Mouse (Mus musculus) neural tube, embryonic 12.5 days (tissue): ENCODE results near the gene Pus7l. TPM values are rescaled to one million over a fixed set of nuclear protein-coding genes. Genes with fewer than 3 reads are reported as not detected.

ENCODE experiments used
- ATAC-seq: fragments of 200-750 bp; cut with Nextera tagmentation; 2 replicates; pipeline ENCODE4 v1.8.0; 2017; ENCODE audit warnings: low read depth, mild to moderate bottlenecking, moderate TSS enrichment, moderate library complexity; ENCODE audit not compliant: low FRiP score
- H3K27ac ChIP-seq: fragments of 300-500 bp; sonication (generic); 2 replicates; pipeline ENCODE4 v1.5.1; 2016
- H3K27me3 ChIP-seq: fragments of 300-500 bp; sonication (generic); replicated peaks from 2 replicates; pipeline ENCODE4 v1.6.1; 2016; ENCODE audit warnings: mild to moderate bottlenecking
- H3K36me3 ChIP-seq: fragments of 300-500 bp; sonication (generic); 2 replicates; pipeline ENCODE4 v1.6.1; 2016; ENCODE audit warnings: mild to moderate bottlenecking
- H3K4me1 ChIP-seq: fragments of 300-500 bp; sonication (generic); 2 replicates; pipeline ENCODE4 v1.6.1; 2016
- H3K4me2 ChIP-seq: fragments of 300-500 bp; sonication (generic); replicated peaks from 2 replicates; pipeline ENCODE4 v1.6.1; 2016; ENCODE audit warnings: mild to moderate bottlenecking
- H3K4me3 ChIP-seq: fragments of 300-500 bp; sonication (generic); 2 replicates; pipeline ENCODE4 v1.5.1; 2016
- H3K9ac ChIP-seq: fragments of 300-500 bp; sonication (generic); 2 replicates; pipeline ENCODE4 v1.6.1; 2016; ENCODE audit warnings: mild to moderate bottlenecking
- H3K9me3 ChIP-seq: fragments of 300-500 bp; sonication (generic); 2 replicates; pipeline ENCODE4 v1.6.1; 2016; ENCODE audit warnings: mild to moderate bottlenecking
- WGBS: fragments of 180-500 bp; shearing (Covaris S2); methylation state at CpG from one replicate; pipeline ENCODE4 v1.1.7; 2016; 5-methylcytosine and 5-hydroxymethylcytosine counted together
- polyA plus RNA-seq: library from polyadenylated mRNA; unstranded; fragments of >200 nt; fragmentation: Nextera tagmentation; extraction: Ambion mirVana; gene quantifications from 2 replicates; pipeline ENCODE4 v1.2.1, GENCODE M21; 2016

The Pus7l gene
- polyA plus RNA-seq, 1 experiment from 2014 or later, result 11.1 TPM

DNA sequence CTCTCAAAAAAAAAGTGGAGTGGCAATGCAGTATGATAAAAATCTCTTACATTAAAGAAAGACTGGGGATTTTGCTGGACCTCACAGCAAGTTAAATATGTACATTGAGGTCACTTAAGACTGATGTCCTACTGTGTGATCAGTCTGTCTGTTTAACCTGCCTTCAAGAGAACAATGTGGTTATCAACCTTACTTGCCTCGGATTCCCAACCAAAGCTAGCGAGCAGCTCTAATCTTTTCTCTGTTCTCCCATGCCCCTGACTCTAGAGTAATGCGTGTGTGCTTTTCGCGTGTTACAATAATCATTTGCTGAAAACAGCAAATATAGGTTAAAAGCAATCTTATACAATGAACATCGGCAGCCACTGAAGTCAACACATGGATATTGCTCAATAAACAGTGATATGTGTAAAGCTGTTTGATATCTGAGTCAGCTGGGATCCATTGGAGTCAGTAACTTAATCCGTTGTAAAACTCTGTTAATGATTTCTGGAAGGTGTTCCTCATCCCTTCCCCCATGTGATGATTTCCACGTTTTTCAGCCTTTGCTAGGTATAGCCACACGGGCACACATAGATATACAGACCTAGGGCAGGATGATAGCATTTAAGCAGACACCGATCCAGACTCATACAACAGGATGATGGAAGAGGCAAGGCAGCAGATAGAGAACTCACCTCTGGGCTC, 25.3 kb upstream of the Pus7l start:
- H3K4me1 ChIP-seq, result no peaks in the 10 kb centered on the region
- no peak overlapping the region for H3K4me2 ChIP-seq
- WGBS, result 91% methylated on average over 10 of the region's 10 CpGs
- H3K4me3 ChIP-seq, result no peak overlapping the region
- H3K9ac ChIP-seq, result no peak overlapping the region
- no peaks in the 10 kb centered on the region for H3K27me3 ChIP-seq
- H3K9me3 ChIP-seq, result no peaks in the 10 kb centered on the region
- H3K36me3 ChIP-seq, result no peaks in the 10 kb centered on the region
- ATAC-seq, result no peak
- no peak overlapping the region for H3K27ac ChIP-seq

DNA sequence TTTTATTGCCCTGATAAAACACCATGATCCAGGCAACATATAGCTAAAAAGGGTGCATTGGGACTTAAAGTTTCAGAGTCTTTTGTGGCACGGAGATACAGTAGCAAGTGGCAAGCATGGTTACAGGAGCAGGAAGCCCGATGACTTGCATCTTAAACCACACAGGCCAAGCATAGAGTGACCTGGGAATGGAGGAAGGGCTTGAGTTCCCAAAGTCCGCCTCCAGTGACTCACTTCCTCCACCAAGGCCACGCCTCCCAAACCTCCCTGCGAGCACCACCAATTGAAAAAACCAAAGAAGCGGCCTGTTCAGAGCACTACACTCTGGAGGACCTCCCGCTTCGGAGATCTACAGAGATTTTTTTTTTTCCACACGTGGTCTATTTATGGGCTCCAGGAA, 22.5 kb upstream of the Pus7l start:
- Histone ChIP-seq H3K4me3 (no peak overlapping the region), H3K27ac (no peak overlapping the region), H3K4me1 (no peaks in the 10 kb centered on the region), H3K9ac (no peak overlapping the region), H3K9me3 (no peaks in the 10 kb centered on the region), H3K27me3 (no peaks in the 10 kb centered on the region), H3K36me3 (no peaks in the 10 kb centered on the region), H3K4me2 (no peak overlapping the region)
- no peak for ATAC-seq
- 90% methylated on average over 9 of the region's 9 CpGs for WGBS

GRCm38 (mm10) chr15:94564909-94565308, 21.6 kb upstream of the Pus7l start:
- no peak overlapping the region for H3K9ac ChIP-seq
- WGBS, result 93% methylated on average over 2 of the region's 2 CpGs
- H3K27me3 ChIP-seq, result no peaks in the 10 kb centered on the region
- H3K9me3 ChIP-seq, result no peaks in the 10 kb centered on the region
- ATAC-seq, result no peak
- no peak overlapping the region for H3K4me2 ChIP-seq
- H3K4me1 ChIP-seq, result no peaks in the 10 kb centered on the region
- no peak overlapping the region for H3K27ac ChIP-seq
- H3K36me3 ChIP-seq, result no peaks in the 10 kb centered on the region
- no peak overlapping the region for H3K4me3 ChIP-seq

- H3K4me1 ChIP-seq, result no peaks in the 10 kb centered on the region
- WGBS, result 86% methylated on average over 17 of the region's 17 CpGs
- no peaks in the 10 kb centered on the region for H3K27me3 ChIP-seq
- H3K4me3 ChIP-seq, result no peak overlapping the region
- no peak overlapping the region for H3K4me2 ChIP-seq
- no peak for ATAC-seq
- H3K27ac ChIP-seq, result no peak overlapping the region
- H3K9me3 ChIP-seq, result no peaks in the 10 kb centered on the region
- H3K36me3 ChIP-seq, result no peaks in the 10 kb centered on the region
- no peak overlapping the region for H3K9ac ChIP-seq
Observed at GRCm38 (mm10) chr15:94558895-94559656, 15.7 kb upstream of the Pus7l start.

DNA sequence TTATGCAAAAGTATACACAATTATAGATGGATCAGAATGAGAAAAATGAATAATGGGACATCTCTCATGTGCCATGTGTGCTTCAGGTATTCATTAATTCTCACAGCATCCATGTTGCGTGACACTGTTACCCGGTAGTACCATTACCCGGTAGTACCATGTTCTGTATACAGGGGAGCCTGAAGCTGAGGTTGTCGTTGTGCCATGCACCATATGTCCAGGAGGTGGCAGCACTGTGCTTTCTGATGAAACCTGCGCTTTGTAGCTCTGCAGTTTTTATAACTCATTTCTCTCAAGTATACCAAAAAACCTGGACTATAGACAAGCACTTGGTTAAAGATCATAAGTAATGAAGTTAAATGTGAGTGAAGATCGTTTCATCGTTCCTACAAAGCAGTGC, 14.1 kb upstream of the Pus7l start:
- Histone ChIP-seq H3K4me3 (no peak overlapping the region), H3K27ac (no peak overlapping the region), H3K4me1 (no peaks in the 10 kb centered on the region), H3K9me3 (no peaks in the 10 kb centered on the region), H3K4me2 (no peak overlapping the region), H3K36me3 (no peaks in the 10 kb centered on the region), H3K27me3 (no peaks in the 10 kb centered on the region), H3K9ac (no peak overlapping the region)
- WGBS, result 25% methylated on average over 7 of the region's 7 CpGs
- ATAC-seq, result 0 out of 2 replicates have a peak, but pooled peaks have one; percentile 50

GRCm38 (mm10) chr15:94553536-94553935, 10.2 kb upstream of the Pus7l start:
- H3K27me3 ChIP-seq, result no peaks in the 10 kb centered on the region
- no peak overlapping the region for H3K4me2 ChIP-seq
- WGBS, result 95% methylated on average over 9 of the region's 9 CpGs
- H3K27ac ChIP-seq, result no peak overlapping the region
- no peaks in the 10 kb centered on the region for H3K36me3 ChIP-seq
- H3K4me1 ChIP-seq, result no peaks in the 10 kb centered on the region
- H3K4me3 ChIP-seq, result no peak overlapping the region
- no peak for ATAC-seq
- no peak overlapping the region for H3K9ac ChIP-seq
- peaks cover 13% of the 10 kb centered on the region; the same call in 1 of the 2 replicates for H3K9me3 ChIP-seq

GRCm38 (mm10) chr15:94544844-94545243, 1.5 kb upstream of the Pus7l start:
- no peak for ATAC-seq
- Histone ChIP-seq H3K36me3 (no peaks in the 10 kb centered on the region), H3K4me1 (peaks cover 6% of the 10 kb centered on the region), H3K27me3 (no peaks in the 10 kb centered on the region), H3K9me3 (peaks cover 5% of the 10 kb centered on the region; the same call in 1 of the 2 replicates), H3K4me3 (no peak overlapping the region), H3K9ac (no peak overlapping the region), H3K4me2 (no peak overlapping the region), H3K27ac (no peak overlapping the region)
- 93% methylated on average over 4 of the region's 4 CpGs for whole genome bisulfite sequencing

DNA sequence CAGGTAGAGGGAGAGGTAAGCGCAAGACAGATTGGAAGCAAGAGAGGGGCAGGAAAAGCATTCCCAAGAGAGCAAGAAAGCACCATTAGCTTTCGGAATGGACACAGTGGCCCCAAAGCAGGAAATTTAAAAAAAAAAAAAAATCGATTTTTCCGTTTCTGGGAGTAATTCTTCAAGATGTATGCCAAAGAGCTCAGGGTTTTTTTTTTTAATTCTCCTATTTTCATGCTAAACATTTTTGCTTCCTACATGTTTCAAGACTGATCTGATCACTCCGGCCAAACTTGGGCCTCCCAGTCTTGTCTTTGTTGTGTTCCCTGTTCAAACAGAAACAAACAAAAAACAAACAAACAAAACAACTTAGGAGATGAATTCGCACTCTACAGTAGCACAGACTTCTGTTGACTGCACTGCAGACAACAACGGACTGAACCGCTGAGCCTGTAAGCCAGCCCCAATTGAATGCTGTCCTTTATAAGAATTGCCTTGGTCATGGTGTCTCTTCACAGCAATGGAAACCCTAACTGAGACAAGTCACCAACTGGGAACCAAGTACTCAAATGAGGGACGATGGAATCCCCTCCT, 797 bp upstream of the Pus7l start:
- ATAC-seq, result no peak
- Histone ChIP-seq H3K9ac (peak overlapping the region; percentile 61), H3K27ac (no peak overlapping the region), H3K4me1 (peaks cover 6% of the 10 kb centered on the region), H3K4me2 (peak overlapping the region; percentile 71), H3K9me3 (no peaks in the 10 kb centered on the region), H3K36me3 (no peaks in the 10 kb centered on the region), H3K4me3 (peak overlapping the region; percentile 80), H3K27me3 (no peaks in the 10 kb centered on the region)
- 45% methylated on average over 9 of the region's 9 CpGs for WGBS

- Histone ChIP-seq H3K36me3 (no peaks in the 10 kb centered on the region), H3K9me3 (no peaks in the 10 kb centered on the region), H3K27ac (peak overlapping the region; percentile 22; the same call in 1 of the 2 replicates), H3K27me3 (no peaks in the 10 kb centered on the region), H3K4me2 (peak overlapping the region; percentile 71), H3K9ac (peak overlapping the region; percentile 61), H3K4me1 (peaks cover 6% of the 10 kb centered on the region), H3K4me3 (peak overlapping the region; percentile 80)
- WGBS, result 12% methylated on average over 22 of the region's 22 CpGs
- ATAC-seq, result peak; percentile 92
Observed at GRCm38 (mm10) chr15:94542567-94543408, 559 bp downstream of the Pus7l start.

GRCm38 (mm10) chr15:94539296-94539695, 4.1 kb downstream of the Pus7l start:
- Histone ChIP-seq H3K4me3 (no peak overlapping the region), H3K9ac (no peak overlapping the region), H3K27ac (no peak overlapping the region), H3K4me1 (peaks cover 6% of the 10 kb centered on the region), H3K9me3 (no peaks in the 10 kb centered on the region), H3K4me2 (no peak overlapping the region), H3K27me3 (no peaks in the 10 kb centered on the region), H3K36me3 (no peaks in the 10 kb centered on the region)
- 91% methylated on average over 3 of the region's 3 CpGs for WGBS
- ATAC-seq, result no peak

- Histone ChIP-seq H3K4me2 (no peak overlapping the region), H3K27me3 (no peaks in the 10 kb centered on the region), H3K4me3 (no peak overlapping the region), H3K4me1 (no peaks in the 10 kb centered on the region), H3K9ac (no peak overlapping the region), H3K36me3 (peaks cover 6% of the 10 kb centered on the region; the same call in 1 of the 2 replicates), H3K9me3 (no peaks in the 10 kb centered on the region), H3K27ac (no peak overlapping the region)
- no peak for ATAC-seq
- WGBS, result 94% methylated on average over 7 of the region's 7 CpGs
Observed at GRCm38 (mm10) chr15:94535521-94535920, 7.8 kb downstream of the Pus7l start.

DNA sequence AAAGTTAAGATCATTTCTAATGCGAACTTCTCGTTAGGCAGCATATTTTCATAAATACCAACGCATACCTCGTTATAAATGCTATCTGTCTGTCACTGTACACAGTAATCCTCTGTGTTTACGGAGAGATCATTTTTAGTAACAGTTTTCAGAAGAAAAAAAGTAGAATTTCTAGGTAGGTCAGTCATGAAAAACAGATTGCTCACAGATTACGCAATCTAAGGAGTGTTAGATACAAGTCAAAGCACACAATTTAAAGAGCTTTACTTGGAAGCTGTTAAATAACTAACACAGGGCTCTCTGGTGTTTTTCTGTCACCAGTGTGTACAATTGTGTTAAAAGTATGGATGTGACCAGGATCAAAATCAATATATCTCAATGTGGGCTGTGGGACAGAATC, 10.4 kb downstream of the Pus7l start:
- no peak overlapping the region for H3K27ac ChIP-seq
- peaks cover 7% of the 10 kb centered on the region; the same call in 1 of the 2 replicates for H3K36me3 ChIP-seq
- H3K4me2 ChIP-seq, result no peak overlapping the region
- 96% methylated on average over 6 of the region's 6 CpGs for whole genome bisulfite sequencing
- H3K4me3 ChIP-seq, result no peak overlapping the region
- H3K4me1 ChIP-seq, result no peaks in the 10 kb centered on the region
- ATAC-seq, result no peak
- H3K27me3 ChIP-seq, result no peaks in the 10 kb centered on the region
- H3K9ac ChIP-seq, result no peak overlapping the region
- H3K9me3 ChIP-seq, result no peaks in the 10 kb centered on the region
